In genomic region chr5:88805616-88806015, GRCm38 (mm10) we compare ENCODE assay signal across 33 mouse cellular contexts.
"Had no signal": no experiment of that assay in that cellular context is flagged by ENCODE, and none has a peak within 500 bp of the region (broad histone marks: within the 10 kb centered on the region; RNA-seq: fewer than 3 reads in every experiment).

No protein-coding gene starts in this region.

- H3K27ac ChIP-seq: heart, embryonic 13.5 days; heart, embryonic 15.5 days; hindbrain, embryonic 10.5 days; hindbrain, embryonic 12.5 days; hindbrain, embryonic 13.5 days; hindbrain, embryonic 14.5 days; hindbrain, embryonic 15.5 days; hindbrain, postnatal 0 days; intestine, embryonic 15.5 days; kidney, embryonic 15.5 days; kidney, postnatal 0 days; left cerebral cortex, adult 2 months had no signal

- H3K4me1 ChIP-seq: hindbrain, embryonic 12.5 days; intestine, embryonic 15.5 days; kidney, embryonic 15.5 days had no signal

- H3K4me3 ChIP-seq: heart, embryonic 12.5 days; heart, embryonic 13.5 days; heart, embryonic 15.5 days; hindbrain, embryonic 10.5 days; hindbrain, embryonic 12.5 days; hindbrain, embryonic 13.5 days; hindbrain, embryonic 15.5 days; intestine, embryonic 15.5 days; kidney, embryonic 15.5 days; layer of hippocampus, adult 2 months; left cerebral cortex, adult 2 months had no signal

- H3K36me3 ChIP-seq: heart, embryonic 12.5 days; heart, embryonic 13.5 days; heart, embryonic 15.5 days; hindbrain, embryonic 10.5 days; hindbrain, embryonic 12.5 days; hindbrain, embryonic 13.5 days; hindbrain, embryonic 15.5 days; intestine, embryonic 15.5 days; kidney, embryonic 15.5 days had no signal

- H3K9me3 ChIP-seq: heart, embryonic 12.5 days; heart, embryonic 13.5 days; heart, embryonic 15.5 days; hindbrain, embryonic 10.5 days; hindbrain, embryonic 12.5 days; hindbrain, embryonic 13.5 days; hindbrain, embryonic 15.5 days; intestine, embryonic 15.5 days; kidney, embryonic 15.5 days had no signal

- H3K9ac ChIP-seq: heart, embryonic 12.5 days; heart, embryonic 15.5 days; hindbrain, embryonic 12.5 days; hindbrain, embryonic 13.5 days; hindbrain, embryonic 14.5 days; hindbrain, embryonic 15.5 days; intestine, embryonic 15.5 days; kidney, embryonic 15.5 days had no signal

- ATAC-seq: hindbrain, embryonic 16.5 days; inflammation-experienced regulatory T-cells, adult 6 months; intestine, embryonic 15.5 days; intestine, embryonic 16.5 days; intestine, postnatal 0 days had no signal

- DNase-seq: heart, postnatal 10 days; heart, postnatal 14 days; heart, postnatal 36 days; heart, postnatal 4 days; kidney, adult 11 months; kidney, adult 18-20 months; kidney, adult 2 months; kidney, adult 8-10 months; kidney, adult 9 months; kidney, postnatal 10 days; kidney, postnatal 14 days; kidney, postnatal 36 days; kidney, postnatal 4 days; layer of hippocampus, adult 9-11 months; layer of hippocampus, postnatal 36 days had no signal

- H3K4me2 ChIP-seq: heart, embryonic 12.5 days; heart, embryonic 13.5 days; heart, embryonic 15.5 days; hindbrain, embryonic 12.5 days; hindbrain, embryonic 13.5 days; hindbrain, embryonic 14.5 days; hindbrain, embryonic 15.5 days; intestine, embryonic 15.5 days; kidney, embryonic 15.5 days had no signal

- H3K27me3 ChIP-seq: heart, embryonic 12.5 days; heart, embryonic 15.5 days; hindbrain, embryonic 12.5 days; hindbrain, embryonic 13.5 days; hindbrain, embryonic 15.5 days; intestine, embryonic 15.5 days; kidney, embryonic 15.5 days had no signal
